Mouse (Mus musculus): Measurements from ENCODE around the gene Arl2bp. TPM values are rescaled to one million over a fixed set of nuclear protein-coding genes. Genes with fewer than 3 reads are reported as not detected.

Arl2bp gene
- total RNA-seq, 1 experiment from 2014 or later = 126 TPM

Other genes with a start within 250 kb of the Arl2bp start
- 42.9 and 52.2 TPM in 2 replicates for gene Nlrc5, start 232.2 kb upstream of the Arl2bp start, total RNA-seq (2017)
- 78.1 and 88.0 TPM in 2 replicates for gene Cpne2, start 133.6 kb upstream of the Arl2bp start, total RNA-seq (2017)
- 37.1 and 42.9 TPM in 2 replicates for gene Rspry1, start 64.7 kb upstream of the Arl2bp start, total RNA-seq (2017)
- 104 and 157 TPM in 2 replicates for gene Fam192a, start 64.6 kb upstream of the Arl2bp start, total RNA-seq (2017)
- not detected in 2 replicates for gene Pllp, start 29.7 kb downstream of the Arl2bp start, total RNA-seq (2017)
- gene Ccl22, start 79.0 kb downstream of the Arl2bp start, total RNA-seq (2017) = not detected in 2 replicates
- not detected in 2 replicates for gene Cx3cl1, start 105.4 kb downstream of the Arl2bp start, total RNA-seq (2017)
- gene Ccl17, start 143.9 kb downstream of the Arl2bp start, total RNA-seq (2017) = 1.1 and 4.9 TPM in 2 replicates
- gene Coq9, start 171.7 kb downstream of the Arl2bp start, total RNA-seq (2017) = 16.8 and 30.8 TPM in 2 replicates
- gene Ciapin1, start 171.8 kb downstream of the Arl2bp start, total RNA-seq (2017) = 32.4 and 34.1 TPM in 2 replicates
- gene Polr2c, start 190.8 kb downstream of the Arl2bp start, total RNA-seq (2017) = 51.3 and 54.3 TPM in 2 replicates
- 0.78 and 0.82 TPM in 2 replicates for gene Dok4, start 209.7 kb downstream of the Arl2bp start, total RNA-seq (2017)

Data from common myeloid progenitor, adult 5-6 weeks (primary cell).